Mouse (Mus musculus) bone marrow, adult 2 months (tissue): ENCODE measurements around the gene Slx4ip.

Source experiments
- CTCF ChIP-seq: fragments of 200-500 bp; IDR thresholded peaks from 2 replicates; pipeline ENCODE4 v1.5.1; 2011; ENCODE audit warnings: low read length, control low read depth; ENCODE audit not compliant: control insufficient read depth, insufficient read depth
- POLR2A ChIP-seq: fragments of 200-500 bp; IDR thresholded peaks from 2 replicates; pipeline ENCODE4 v1.6.1; 2011; ENCODE audit warnings: low read depth, mild to moderate bottlenecking, control low read depth, low read length, borderline replicate concordance; ENCODE audit not compliant: control insufficient read depth

- TF ChIP-seq CTCF (no peak), POLR2A (no peak)
These were observed 200.9 kb downstream of the Slx4ip start for GRCm38 (mm10) chr2:137091766-137092522.
